Mouse (Mus musculus): ENCODE measurements around the gene Sys1.

GRCm38 (mm10) chr2:164442315-164443050, 14.3 kb upstream of the Sys1 start:
- TF ChIP-seq POLR2A (IDR thresholded peaks at IDR 0.05; ENCODE audit: low read depth, low read length) (no peak), CTCF (conservative IDR thresholded peaks at IDR 0.05; ENCODE audit: insufficient read depth, insufficient read length, low read depth, low read length) (no peak)
